Mouse (Mus musculus) spleen, adult 2 months (tissue): ENCODE results near the gene Fkrp.

ENCODE experiments used
- CTCF ChIP-seq: fragments of 200-500 bp; IDR thresholded peaks from 2 replicates; pipeline ENCODE4 v1.5.1; 2011; ENCODE audit warnings: mild to moderate bottlenecking, inconsistent platforms; ENCODE audit not compliant: insufficient read depth, insufficient read length, insufficient replicate concordance; ENCODE audit errors: extremely low read depth
- POLR2A ChIP-seq: fragments of 200-500 bp; IDR thresholded peaks from 2 replicates; pipeline ENCODE4 v1.6.1; 2011; ENCODE audit warnings: low read depth, low read length, inconsistent platforms

- TF ChIP-seq POLR2A (no peak), CTCF (no peak)
These were observed 4.9 kb downstream of the Fkrp start for GRCm38 (mm10) chr7:16811649-16812070.
